Mouse (Mus musculus): ENCODE measurements around the gene Klhl2.

DNA sequence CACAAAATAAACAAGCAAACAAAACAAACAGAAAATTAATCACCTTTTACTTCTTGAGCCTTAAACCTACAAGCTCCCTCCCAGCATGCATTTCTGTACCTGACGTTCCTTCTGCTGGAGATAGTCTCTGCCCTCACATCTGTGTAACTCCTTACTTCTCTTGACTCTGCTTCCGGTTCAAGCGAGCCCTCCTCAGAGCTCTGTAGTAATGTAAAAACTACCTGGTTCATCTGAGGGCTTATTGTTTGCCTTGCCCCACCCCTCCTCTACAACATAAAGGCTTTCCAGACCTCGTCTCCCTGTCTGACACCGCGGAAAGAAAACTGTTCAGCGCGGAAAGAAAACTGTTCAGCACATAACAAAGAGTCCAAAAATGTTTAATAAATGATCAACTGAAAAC, 50.5 kb downstream of the Klhl2 start:
- TF ChIP-seq POLR2A (IDR thresholded peaks at IDR 0.05; ENCODE audit: borderline replicate concordance, extremely low read depth, insufficient read depth, insufficient read length, poor library complexity, severe bottlenecking) (no peak), CTCF (IDR thresholded peaks at IDR 0.05; ENCODE audit: borderline replicate concordance, extremely low read depth, insufficient read depth, insufficient read length) (no peak)

Measured in brain, embryonic 14.5 days (tissue).